Mouse (Mus musculus) embryonic facial prominence, embryonic 10.5 days (tissue): Measurements from ENCODE around the gene Akap5. TPM values are rescaled to one million over a fixed set of nuclear protein-coding genes. Genes with fewer than 3 reads are reported as not detected.

ENCODE experiments used
- DNase-seq: peaks from one replicate; pipeline ENCODE4 v3.0.0-alpha.2; 2017; ENCODE audit warnings: low spot score
- H3K27ac ChIP-seq: fragments of 300-500 bp; sonication (generic); replicated peaks from 2 replicates; pipeline ENCODE4 v1.5.1; 2016; ENCODE audit warnings: mild to moderate bottlenecking
- H3K27me3 ChIP-seq: fragments of 300-500 bp; sonication (generic); replicated peaks from 2 replicates; pipeline ENCODE4 v1.6.1; 2016; ENCODE audit warnings: low read depth, mild to moderate bottlenecking; ENCODE audit not compliant: poor library complexity, severe bottlenecking
- H3K36me3 ChIP-seq: fragments of 300-500 bp; sonication (generic); replicated peaks from 2 replicates; pipeline ENCODE4 v1.6.1; 2016; ENCODE audit warnings: mild to moderate bottlenecking, moderate library complexity
- H3K4me1 ChIP-seq: fragments of 300-500 bp; sonication (generic); 2 replicates; pipeline ENCODE4 v1.6.1; 2016
- H3K4me3 ChIP-seq: fragments of 300-500 bp; sonication (generic); 2 replicates; pipeline ENCODE4 v1.5.1; 2016; ENCODE audit warnings: mild to moderate bottlenecking, moderate library complexity
- H3K9me3 ChIP-seq: fragments of 300-500 bp; sonication (generic); 2 replicates; pipeline ENCODE4 v1.6.1; 2016; ENCODE audit warnings: mild to moderate bottlenecking
- WGBS: fragments of 180-500 bp; shearing (Covaris S2); methylation state at CpG from one replicate; pipeline ENCODE4 v1.1.7; 2016; 5-methylcytosine and 5-hydroxymethylcytosine counted together
- polyA plus RNA-seq: library from polyadenylated mRNA; unstranded; fragments of >200 nt; fragmentation: Nextera tagmentation; extraction: Ambion mirVana; gene quantifications from 2 replicates; pipeline ENCODE4 v1.2.1, GENCODE M21; 2016

The Akap5 gene
- polyA plus RNA-seq, 1 experiment from 2014 or later: 2.3 TPM

GRCm38 (mm10) chr12:76299361-76299906, 25.3 kb upstream of the Akap5 start:
- Histone ChIP-seq H3K9me3 (no peaks in the 10 kb centered on the region), H3K36me3 (peaks cover 97% of the 10 kb centered on the region), H3K27me3 (no peaks in the 10 kb centered on the region), H3K27ac (no peak overlapping the region), H3K4me1 (no peaks in the 10 kb centered on the region), H3K4me3 (no peak overlapping the region)
- DNase-seq: no peak
- 96% methylated on average over 9 of the region's 9 CpGs for WGBS

GRCm38 (mm10) chr12:76300367-76300766, 24.3 kb upstream of the Akap5 start:
- peaks cover 97% of the 10 kb centered on the region for H3K36me3 ChIP-seq

GRCm38 (mm10) chr12:76303474-76303873, 21.2 kb upstream of the Akap5 start:
- H3K4me1 ChIP-seq: peaks cover 7% of the 10 kb centered on the region; the same call in 1 of the 2 replicates
- no peaks in the 10 kb centered on the region for H3K27me3 ChIP-seq
- 95% methylated on average over 11 of the region's 11 CpGs for WGBS
- H3K9me3 ChIP-seq: no peaks in the 10 kb centered on the region
- no peak for DNase-seq
- no peak overlapping the region for H3K27ac ChIP-seq
- H3K4me3 ChIP-seq: no peak overlapping the region
- peaks cover 92% of the 10 kb centered on the region for H3K36me3 ChIP-seq

More at GRCm38 (mm10) chr12:76300367-76300766, 24.3 kb upstream of the Akap5 start:
- no peak overlapping the region for H3K27ac ChIP-seq
- H3K27me3 ChIP-seq: no peaks in the 10 kb centered on the region
- H3K9me3 ChIP-seq: no peaks in the 10 kb centered on the region
- H3K4me1 ChIP-seq: no peaks in the 10 kb centered on the region
- 93% methylated on average over 10 of the region's 10 CpGs for WGBS
- H3K4me3 ChIP-seq: no peak overlapping the region
- no peak for DNase-seq

DNA sequence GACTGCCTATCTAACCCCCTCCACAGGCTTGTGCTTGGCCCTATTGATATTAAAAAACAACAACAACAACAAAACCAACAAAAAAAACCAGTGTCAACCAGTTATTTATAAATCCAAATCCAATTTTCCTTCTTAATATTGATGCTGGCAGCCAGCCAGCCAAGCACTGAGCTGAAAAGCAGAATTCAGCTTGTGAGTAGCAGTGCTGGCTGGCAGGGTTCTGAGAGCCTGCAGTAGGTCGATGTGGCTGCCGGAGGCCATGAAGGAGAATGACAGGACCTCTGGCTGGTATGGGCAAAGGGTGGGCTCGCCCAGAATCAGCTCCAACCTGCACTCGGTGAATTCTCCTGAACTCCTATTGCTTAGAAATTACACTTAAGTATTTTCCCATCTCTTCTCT, 20.5 kb upstream of the Akap5 start:
- H3K36me3 ChIP-seq: peaks cover 92% of the 10 kb centered on the region
- no peaks in the 10 kb centered on the region for H3K9me3 ChIP-seq
- no peaks in the 10 kb centered on the region for H3K27me3 ChIP-seq
- H3K27ac ChIP-seq: no peak overlapping the region
- 88% methylated on average over 4 of the region's 4 CpGs for WGBS
- peaks cover 7% of the 10 kb centered on the region; the same call in 1 of the 2 replicates for H3K4me1 ChIP-seq
- no peak overlapping the region for H3K4me3 ChIP-seq
- DNase-seq: no peak

DNA sequence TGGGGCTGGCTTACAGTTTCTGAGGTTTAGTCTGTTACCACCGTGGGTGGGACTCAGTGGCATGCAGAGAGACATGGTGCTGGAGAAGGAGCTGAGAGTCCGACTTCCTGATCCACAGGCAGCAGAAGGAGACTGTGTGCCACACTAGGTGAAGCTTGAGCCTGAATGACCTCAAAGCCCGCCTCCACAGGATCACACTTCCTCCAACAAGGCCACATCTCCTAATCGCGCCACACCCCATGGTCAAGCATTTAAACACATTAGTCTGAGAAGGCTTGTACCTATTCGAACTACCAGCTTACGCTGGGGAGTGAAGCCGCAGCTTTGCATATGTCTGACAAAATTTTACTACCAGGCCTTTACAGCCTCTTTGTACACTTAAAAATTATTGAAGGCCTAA, 19.6 kb upstream of the Akap5 start:
- H3K4me1 ChIP-seq: peaks cover 7% of the 10 kb centered on the region; the same call in 1 of the 2 replicates
- peaks cover 90% of the 10 kb centered on the region for H3K36me3 ChIP-seq
- H3K27me3 ChIP-seq: no peaks in the 10 kb centered on the region
- H3K4me3 ChIP-seq: no peak overlapping the region
- 92% methylated on average over 8 of the region's 8 CpGs for WGBS
- H3K9me3 ChIP-seq: no peaks in the 10 kb centered on the region
- H3K27ac ChIP-seq: no peak overlapping the region
- no peak for DNase-seq

GRCm38 (mm10) chr12:76306852-76307561, 17.7 kb upstream of the Akap5 start:
- DNase-seq: no peak
- Histone ChIP-seq H3K36me3 (peaks cover 90% of the 10 kb centered on the region), H3K9me3 (no peaks in the 10 kb centered on the region), H3K27me3 (no peaks in the 10 kb centered on the region), H3K4me3 (no peak overlapping the region), H3K27ac (no peak overlapping the region), H3K4me1 (peaks cover 7% of the 10 kb centered on the region; the same call in 1 of the 2 replicates)
- 91% methylated on average over 9 of the region's 9 CpGs for WGBS

- DNase-seq: peak; percentile 25
- 66% methylated on average over 9 of the region's 9 CpGs for WGBS
- Histone ChIP-seq H3K27ac (peak overlapping the region; percentile 54; the same call in 1 of the 2 replicates), H3K27me3 (no peaks in the 10 kb centered on the region), H3K9me3 (no peaks in the 10 kb centered on the region), H3K4me3 (no peak overlapping the region), H3K4me1 (peaks cover 7% of the 10 kb centered on the region; the same call in 1 of the 2 replicates), H3K36me3 (peaks cover 93% of the 10 kb centered on the region)
Measured at GRCm38 (mm10) chr12:76307964-76308363, 16.7 kb upstream of the Akap5 start.

GRCm38 (mm10) chr12:76308436-76308835, 16.3 kb upstream of the Akap5 start:
- H3K36me3 ChIP-seq: peaks cover 93% of the 10 kb centered on the region
- no peaks in the 10 kb centered on the region for H3K27me3 ChIP-seq
- H3K4me1 ChIP-seq: peaks cover 7% of the 10 kb centered on the region; the same call in 1 of the 2 replicates
- no peak overlapping the region for H3K4me3 ChIP-seq
- peak overlapping the region; percentile 54 for H3K27ac ChIP-seq
- DNase-seq: no peak
- no peaks in the 10 kb centered on the region for H3K9me3 ChIP-seq
- WGBS: 94% methylated on average over 5 of the region's 5 CpGs

DNA sequence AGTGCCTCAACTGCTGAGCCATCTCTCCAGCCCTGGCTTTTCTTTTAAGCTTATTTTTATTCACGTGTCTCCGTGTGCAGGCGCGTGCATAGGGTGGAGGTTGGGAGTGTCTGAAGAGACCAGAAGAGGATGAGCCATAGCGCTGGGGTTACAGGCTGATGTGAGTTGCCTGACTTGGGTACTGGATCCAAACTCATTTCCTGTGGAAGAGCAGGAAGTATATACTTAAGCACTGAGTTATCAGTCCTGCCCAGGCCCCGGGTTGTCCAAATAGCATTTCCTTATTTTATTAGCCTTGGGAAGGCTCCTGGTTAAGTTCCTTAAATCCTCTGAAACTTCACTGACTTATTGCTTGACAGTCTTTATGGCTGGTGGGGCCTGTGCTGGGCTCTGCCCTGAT, 14.7 kb upstream of the Akap5 start:
- Histone ChIP-seq H3K27ac (no peak overlapping the region), H3K4me3 (no peak overlapping the region), H3K9me3 (no peaks in the 10 kb centered on the region), H3K36me3 (peaks cover 93% of the 10 kb centered on the region), H3K27me3 (no peaks in the 10 kb centered on the region), H3K4me1 (peaks cover 7% of the 10 kb centered on the region; the same call in 1 of the 2 replicates)
- no peak for DNase-seq
- WGBS: 88% methylated on average over 6 of the region's 6 CpGs

DNA sequence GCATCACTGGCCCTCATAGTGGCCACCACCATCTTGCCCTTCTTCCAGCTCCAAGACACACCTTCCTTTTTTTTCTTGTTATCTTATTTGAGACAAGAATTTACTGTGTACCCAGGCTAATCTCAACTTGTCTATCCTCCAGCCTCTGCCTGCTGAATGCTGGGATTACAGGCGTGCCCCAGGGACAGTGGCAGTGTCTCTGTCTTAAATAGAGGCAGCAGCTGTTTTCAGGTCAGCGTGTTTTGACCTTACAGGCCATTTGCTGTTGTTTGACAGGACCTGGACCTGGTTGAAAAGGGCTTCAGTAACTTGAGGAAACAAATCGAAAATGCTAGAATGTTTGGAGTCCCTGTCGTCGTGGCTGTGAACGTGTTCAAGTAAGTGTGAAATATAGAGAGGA, 14.1 kb upstream of the Akap5 start:
- no peak overlapping the region for H3K27ac ChIP-seq
- H3K36me3 ChIP-seq: peaks cover 93% of the 10 kb centered on the region
- peaks cover 7% of the 10 kb centered on the region; the same call in 1 of the 2 replicates for H3K4me1 ChIP-seq
- no peaks in the 10 kb centered on the region for H3K27me3 ChIP-seq
- no peak overlapping the region for H3K4me3 ChIP-seq
- WGBS: 79% methylated on average over 6 of the region's 6 CpGs
- DNase-seq: no peak
- no peaks in the 10 kb centered on the region for H3K9me3 ChIP-seq

DNA sequence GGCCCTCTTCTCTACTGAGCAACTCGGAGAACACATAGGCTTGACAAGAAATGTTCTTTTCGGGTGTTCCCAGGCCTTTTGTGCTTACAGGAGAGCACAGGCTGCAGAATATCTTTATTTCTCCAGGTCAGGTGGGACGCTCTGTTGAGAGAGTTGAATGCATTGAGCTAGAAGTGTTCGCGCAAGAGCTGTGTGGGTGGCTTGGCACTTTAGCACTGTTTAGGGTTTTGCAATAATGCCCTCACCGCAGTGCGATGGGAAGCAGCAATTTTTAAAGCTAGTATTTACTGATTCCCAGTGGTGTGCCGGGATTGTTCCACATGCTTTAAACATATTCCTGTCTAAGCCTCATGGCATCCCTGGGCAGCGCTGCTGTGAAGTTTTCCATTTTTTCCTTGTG, 13.5 kb upstream of the Akap5 start:
- Histone ChIP-seq H3K36me3 (peaks cover 93% of the 10 kb centered on the region), H3K9me3 (no peaks in the 10 kb centered on the region), H3K27me3 (no peaks in the 10 kb centered on the region), H3K27ac (no peak overlapping the region), H3K4me1 (peaks cover 7% of the 10 kb centered on the region; the same call in 1 of the 2 replicates), H3K4me3 (no peak overlapping the region)
- 94% methylated on average over 9 of the region's 9 CpGs for WGBS
- no peak for DNase-seq

DNA sequence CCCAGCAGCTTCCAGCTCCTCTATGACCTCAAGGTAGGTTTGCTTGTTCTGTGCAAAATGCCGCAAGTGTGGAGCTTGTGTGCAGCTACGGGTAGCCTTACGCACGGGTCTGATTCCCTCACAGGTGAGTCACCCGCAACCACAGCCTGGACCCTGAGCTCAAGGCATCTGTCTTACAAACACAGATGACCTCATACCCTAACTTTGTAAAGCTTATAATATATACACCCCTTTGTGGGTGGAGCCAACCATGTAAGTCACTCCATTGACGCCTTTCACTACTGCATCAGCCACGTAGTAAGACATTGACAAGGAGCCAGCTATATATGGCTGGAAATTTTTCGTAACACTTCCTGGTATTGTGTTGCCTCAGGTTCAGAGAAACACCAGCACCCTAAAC, 12.7 kb upstream of the Akap5 start:
- H3K4me1 ChIP-seq: peaks cover 6% of the 10 kb centered on the region; the same call in 1 of the 2 replicates
- H3K27me3 ChIP-seq: no peaks in the 10 kb centered on the region
- no peak overlapping the region for H3K4me3 ChIP-seq
- H3K27ac ChIP-seq: no peak overlapping the region
- H3K9me3 ChIP-seq: no peaks in the 10 kb centered on the region
- H3K36me3 ChIP-seq: peaks cover 93% of the 10 kb centered on the region
- WGBS: 93% methylated on average over 8 of the region's 8 CpGs
- DNase-seq: no peak
